Mouse (Mus musculus): ENCODE data around the gene Tmx4. TPM values are rescaled to one million over a fixed set of nuclear protein-coding genes. Genes with fewer than 3 reads are reported as not detected.

Gene Tmx4
- 12.4 and 13.0 TPM in 2 replicates for polyA plus RNA-seq (2012; ENCODE audit: low replicate concordance)

DNA sequence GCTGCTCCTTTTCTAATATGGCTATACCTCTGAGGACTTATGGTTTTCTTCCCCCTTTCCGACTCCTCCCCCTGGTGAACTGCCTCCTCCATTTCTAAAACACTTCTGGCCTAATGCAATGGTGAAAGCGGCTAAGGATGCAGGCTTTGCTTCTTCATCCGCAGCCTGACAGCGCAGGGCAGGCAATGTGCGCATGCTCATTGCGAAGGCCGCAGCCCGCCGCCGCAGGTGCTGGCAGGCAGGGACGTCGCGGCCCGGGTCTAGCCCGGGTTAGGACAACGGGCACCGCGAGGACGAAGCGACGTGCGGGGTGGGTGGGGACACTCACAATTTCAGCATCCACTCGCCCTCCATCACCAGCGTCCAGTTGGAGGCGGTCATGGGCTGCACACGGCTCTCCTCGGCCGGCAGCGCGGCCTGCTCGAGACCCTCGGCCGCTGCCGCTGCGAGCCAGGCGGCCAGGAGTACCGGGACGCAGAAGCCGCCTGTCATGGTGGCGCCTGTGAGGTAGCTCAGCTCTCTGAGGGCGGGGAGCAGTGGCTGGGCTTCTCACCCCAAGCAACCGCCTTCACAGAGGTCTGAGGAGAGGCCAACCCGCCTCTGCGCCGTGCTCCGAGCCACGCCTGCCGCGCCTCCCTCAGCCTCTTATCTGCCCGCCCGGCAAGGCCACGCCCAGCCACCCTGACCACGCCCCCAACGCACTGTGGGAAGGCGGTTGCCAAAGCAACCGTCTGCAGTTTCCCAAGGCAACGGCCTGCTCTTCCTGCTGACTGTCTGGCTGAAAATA is at the start of gene Tmx4:
Gene Tmx4 (minus strand): TSS at position 632 of the 787 bp plus-strand sequence.

DNA sequence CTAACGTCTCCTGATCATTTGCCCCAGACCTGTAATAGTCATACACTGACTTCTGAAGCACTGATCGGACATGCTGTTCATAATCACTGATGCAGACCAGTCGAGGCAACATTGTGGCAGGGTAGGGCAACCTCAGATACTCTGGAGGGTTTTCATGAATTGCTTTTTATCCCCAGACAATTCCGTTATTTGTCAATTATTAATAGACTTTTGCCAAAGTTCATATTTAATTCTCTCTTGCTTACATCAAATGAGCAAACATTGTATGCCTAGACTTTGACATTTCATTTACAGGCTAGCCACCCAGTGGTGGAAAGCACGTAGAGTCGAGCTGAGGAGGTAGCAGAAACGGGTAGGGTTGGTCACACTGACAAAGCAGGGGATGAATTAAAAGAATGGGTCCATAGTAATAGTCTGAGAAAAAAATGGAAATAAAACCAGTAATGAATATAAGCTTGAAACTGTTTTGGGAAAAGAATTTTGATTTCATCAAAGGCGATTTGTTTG is 89.7 kb downstream of the Tmx4 start, which contains the start of gene Hao1:
Gene Hao1 (minus strand): TSS at position 148 of the 507 bp plus-strand sequence.

Other genes starting within 250 kb of the Tmx4 start
- not detected in 2 replicates for gene Hao1, start 89.8 kb downstream of the Tmx4 start, polyA plus RNA-seq (2012; ENCODE audit: low replicate concordance)
- gene Plcb1, start 141.9 kb upstream of the Tmx4 start, polyA plus RNA-seq (2012; ENCODE audit: low replicate concordance): 0.06 TPM in 2 replicates